Mouse (Mus musculus) hematopoietic stem cell, adult 5-6 weeks (primary cell): Measurements from ENCODE around the gene Gemin7. TPM values are rescaled to one million over a fixed set of nuclear protein-coding genes. Genes with fewer than 3 reads are reported as not detected.
A peak's percentile ranks its signal among the peaks of the same experiment; 100 is the strongest.

Experiments
- ATAC-seq, 2 experiments: fragments of 125-278 bp in 1 of 2; replicated peaks in 1 of 2; 2 replicates each; pipeline ENCODE4 v1.8.0; 2016 to 2017; ENCODE audit warnings: inconsistent platforms in 2 of 2, mild to moderate bottlenecking in 2 of 2, moderate number of reproducible peaks in 2 of 2, low read depth in 1 of 2, moderate TSS enrichment in 1 of 2; ENCODE audit not compliant: low FRiP score in 2 of 2, poor library complexity in 2 of 2, severe bottlenecking in 2 of 2, insufficient read depth in 1 of 2, low TSS enrichment in 1 of 2
- total RNA-seq: library from RNA; stranded (forward); fragments of 172-1452, 232-1000 nt; gene quantifications from 2 replicates; pipeline ENCODE4 v1.2.3, GENCODE M21; 2017

The Gemin7 gene
- total RNA-seq, 1 experiment from 2014 or later = 44.9 TPM

- ATAC-seq = no peak
Observed at GRCm38 (mm10) chr7:19586269-19586668, 8.9 kb upstream of the Gemin7 start.

- no peak for ATAC-seq
Observed at GRCm38 (mm10) chr7:19580634-19581033, 3.2 kb upstream of the Gemin7 start.

- no peak for ATAC-seq
Observed at GRCm38 (mm10) chr7:19579751-19580150, 2.4 kb upstream of the Gemin7 start.

GRCm38 (mm10) chr7:19578436-19578835 is 1.0 kb upstream of the Gemin7 start:
- ATAC-seq = no peak

- ATAC-seq = peak; percentile 74 to 83
Observed at GRCm38 (mm10) chr7:19577877-19578414, 551 bp upstream of the Gemin7 start.

GRCm38 (mm10) chr7:19575559-19575958 is 1.8 kb downstream of the Gemin7 start:
- no peak for ATAC-seq

- ATAC-seq = no peak
Observed at GRCm38 (mm10) chr7:19573776-19574140, 3.6 kb downstream of the Gemin7 start.

GRCm38 (mm10) chr7:19572926-19573775 is 4.2 kb downstream of the Gemin7 start:
- peak; percentile 52 to 70 for ATAC-seq

- no peak for ATAC-seq
Observed at GRCm38 (mm10) chr7:19569647-19570046, 7.7 kb downstream of the Gemin7 start.

GRCm38 (mm10) chr7:19567426-19567825 is 10.0 kb downstream of the Gemin7 start:
- ATAC-seq = no peak

- ATAC-seq = no peak
Observed at GRCm38 (mm10) chr7:19565803-19566202, 11.6 kb downstream of the Gemin7 start.

GRCm38 (mm10) chr7:19564455-19564854 is 12.9 kb downstream of the Gemin7 start:
- ATAC-seq = no peak

GRCm38 (mm10) chr7:19563884-19564283 is 13.5 kb downstream of the Gemin7 start:
- ATAC-seq = no peak

- no peak for ATAC-seq
Observed at GRCm38 (mm10) chr7:19562643-19563410, 14.6 kb downstream of the Gemin7 start, which contains the start of gene Ppp1r37. Gene Ppp1r37, minus strand, starts transcription at chr7:19563076.

- ATAC-seq = peak; percentile 76 to 77
Observed at GRCm38 (mm10) chr7:19561765-19562642, 15.4 kb downstream of the Gemin7 start.

GRCm38 (mm10) chr7:19561431-19561764 is 16.0 kb downstream of the Gemin7 start:
- ATAC-seq = no peak

- ATAC-seq = no peak
Observed at GRCm38 (mm10) chr7:19560491-19561260, 16.7 kb downstream of the Gemin7 start.
